Mouse (Mus musculus) 3134 (cell line): ENCODE results near the gene Sst.
"Not testable (repeated sequence)": the region's sequence is repeated elsewhere in the genome, so short reads cannot be mapped to it uniquely, and the experiment has no call there.

ENCODE experiments used
- DNase-seq: peaks from one replicate; pipeline ENCODE4 v3.0.0-alpha.2; 2011; ENCODE audit warnings: low spot score; ENCODE audit not compliant: insufficient read length; ENCODE audit errors: extremely low read depth

The Sst gene

GRCm38 (mm10) chr16:23890636-23891035 is at the start of gene Sst:
Gene Sst, minus strand, starts transcription at chr16:23890958.
- DNase-seq = no peak

GRCm38 (mm10) chr16:23934397-23934796 is 43.6 kb upstream of the Sst start:
- no peak for DNase-seq

- no peak for DNase-seq
Measured at GRCm38 (mm10) chr16:23932294-23932693, 41.5 kb upstream of the Sst start, which contains the start of gene Rtp2. Gene Rtp2, minus strand, starts transcription at chr16:23932394.

- DNase-seq = no peak
Measured at GRCm38 (mm10) chr16:23931275-23931674, 40.5 kb upstream of the Sst start.

- DNase-seq = no peak
Measured at GRCm38 (mm10) chr16:23930426-23931073, 39.8 kb upstream of the Sst start.

GRCm38 (mm10) chr16:23927301-23928114 is 36.8 kb upstream of the Sst start:
- DNase-seq = no peak

- no peak for DNase-seq
Measured at GRCm38 (mm10) chr16:23922906-23923305, 32.1 kb upstream of the Sst start.

- DNase-seq = no peak
Measured at GRCm38 (mm10) chr16:23921697-23922096, 30.9 kb upstream of the Sst start.

GRCm38 (mm10) chr16:23919418-23919817 is 28.7 kb upstream of the Sst start:
- DNase-seq = no peak

- DNase-seq = no peak
Measured at GRCm38 (mm10) chr16:23913401-23913800, 22.6 kb upstream of the Sst start.

- no peak for DNase-seq
Measured at GRCm38 (mm10) chr16:23912741-23913140, 22.0 kb upstream of the Sst start.

GRCm38 (mm10) chr16:23909015-23909354 is 18.2 kb upstream of the Sst start:
- not testable (repeated sequence) for DNase-seq

- DNase-seq = not testable (repeated sequence)
Measured at GRCm38 (mm10) chr16:23908076-23909014, 17.6 kb upstream of the Sst start.

GRCm38 (mm10) chr16:23906586-23906985 is 15.8 kb upstream of the Sst start:
- not testable (repeated sequence) for DNase-seq

- DNase-seq = no peak
Measured at GRCm38 (mm10) chr16:23901411-23901810, 10.7 kb upstream of the Sst start.

- no peak for DNase-seq
Measured at GRCm38 (mm10) chr16:23900061-23900460, 9.3 kb upstream of the Sst start.

GRCm38 (mm10) chr16:23898840-23899239 is 8.1 kb upstream of the Sst start:
- peak; percentile 62 for DNase-seq

- peak; percentile 71 for DNase-seq
Measured at GRCm38 (mm10) chr16:23897984-23898586, 7.3 kb upstream of the Sst start.

- peak; percentile 62 for DNase-seq
Measured at GRCm38 (mm10) chr16:23897486-23897885, 6.7 kb upstream of the Sst start.

GRCm38 (mm10) chr16:23895135-23895534 is 4.4 kb upstream of the Sst start:
- DNase-seq = no peak

- DNase-seq = no peak
Measured at GRCm38 (mm10) chr16:23890151-23890550, 607 bp downstream of the Sst start.
